Mouse (Mus musculus) thymus, postnatal 14 days (tissue): ENCODE results near the gene Fos.

Source experiments
- DNase-seq: peaks from one replicate; pipeline ENCODE4 v3.0.0; 2021

Gene Fos

DNA sequence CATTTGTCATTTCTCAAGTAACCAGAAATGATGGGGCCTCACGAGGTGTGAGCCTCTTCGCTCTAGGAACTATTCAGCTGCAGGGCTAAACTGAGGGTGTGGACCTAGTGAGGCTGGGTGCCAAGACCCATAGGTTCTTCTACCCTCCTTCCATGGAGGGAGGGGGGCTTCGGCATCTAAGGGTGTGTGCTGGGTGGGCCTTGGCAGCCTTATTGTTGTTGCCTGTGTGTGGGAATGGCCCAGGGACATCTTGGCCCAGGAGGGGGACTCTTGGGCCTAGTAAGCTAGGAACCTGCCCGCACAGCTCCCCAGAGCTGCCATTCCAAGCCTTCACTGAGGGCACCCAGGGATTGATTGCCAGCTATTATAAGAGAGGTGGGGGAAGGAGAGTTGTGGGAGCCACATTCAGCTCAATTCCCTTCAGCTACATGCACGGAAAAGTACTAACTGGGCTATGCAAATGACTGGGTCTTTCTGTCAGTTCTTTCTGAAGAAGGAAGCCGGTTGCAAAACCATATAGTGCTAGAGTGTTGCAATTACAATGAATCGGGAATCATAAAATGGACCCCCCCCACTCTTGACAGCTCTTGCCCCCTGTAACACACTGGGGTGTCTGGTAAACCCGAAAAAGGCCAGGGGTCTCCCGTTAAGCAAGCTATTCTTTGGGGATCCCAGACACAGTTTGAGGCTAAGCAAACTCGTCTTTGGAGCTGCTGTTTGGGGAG lies 16.6 kb downstream of the Fos start:
- no peak for DNase-seq

DNA sequence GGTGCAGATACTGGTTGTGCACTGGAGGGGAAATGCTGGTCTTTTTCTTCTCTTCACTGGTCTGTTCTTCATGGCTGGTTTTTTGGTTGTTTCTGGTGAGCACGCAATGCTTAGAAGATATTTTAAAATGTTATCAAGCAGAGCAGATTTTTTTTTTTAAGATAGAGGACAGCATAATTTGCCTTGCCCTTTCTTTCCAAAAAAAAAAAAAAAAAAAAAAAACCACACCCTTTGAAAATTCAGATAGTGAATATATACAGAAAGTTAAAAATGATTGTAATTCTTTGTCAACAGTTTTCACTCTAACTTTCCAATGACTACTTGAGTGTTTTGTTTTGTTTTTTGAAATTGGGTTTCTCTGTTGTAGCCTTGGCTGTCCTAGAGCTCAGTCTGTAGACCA lies 17.3 kb downstream of the Fos start:
- DNase-seq, result no peak

DNA sequence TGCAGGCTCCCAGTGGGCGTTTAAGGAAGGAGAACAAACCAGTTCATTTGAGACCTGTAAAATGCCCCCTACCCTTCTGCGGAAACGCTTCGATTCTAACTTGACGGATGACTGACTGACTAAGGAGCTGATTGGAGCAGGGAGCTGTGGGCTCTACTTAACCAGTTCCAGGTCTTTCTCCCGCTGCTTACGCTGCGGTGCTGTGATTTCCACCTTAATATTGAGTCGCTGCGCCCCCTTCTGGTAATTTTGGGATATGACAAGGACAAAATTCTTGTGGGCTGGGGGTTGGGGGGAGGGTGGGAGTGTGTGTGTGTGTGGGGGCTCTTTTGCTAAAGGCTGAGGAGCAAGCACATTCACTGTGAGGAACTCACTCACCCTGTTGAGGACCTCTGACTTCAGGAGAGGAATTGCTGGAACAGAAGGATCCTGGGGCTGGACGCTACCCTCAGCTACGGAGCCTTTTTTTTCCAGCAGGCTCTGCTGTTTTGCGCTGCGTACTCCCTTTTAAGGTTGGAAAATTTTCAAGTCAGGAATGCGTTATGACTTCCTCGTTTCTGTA lies 18.5 kb downstream of the Fos start:
- peak; percentile 65 for DNase-seq

- no peak for DNase-seq
These were observed 22.6 kb downstream of the Fos start for GRCm38 (mm10) chr12:85496336-85496735.

DNA sequence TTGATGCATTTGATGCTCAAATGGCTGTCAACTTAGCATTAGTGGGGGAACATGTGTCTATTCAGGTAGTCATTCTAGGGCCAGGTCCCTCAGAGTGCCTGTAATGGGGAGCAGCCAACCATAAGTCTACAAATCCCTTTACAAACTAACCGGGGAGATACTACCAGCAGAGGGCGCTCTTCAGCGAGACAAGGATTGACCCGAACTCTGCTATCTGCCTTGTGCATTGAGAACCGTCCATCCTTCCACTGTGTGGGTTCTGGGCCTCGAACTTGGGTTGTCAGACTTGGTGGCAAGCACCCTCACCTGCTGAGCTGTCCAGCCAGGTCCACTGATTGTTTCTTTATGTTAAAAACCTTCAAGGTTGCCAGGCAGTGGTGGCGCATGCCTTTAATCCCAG lies 23.1 kb downstream of the Fos start:
- peak; percentile 85 for DNase-seq

DNA sequence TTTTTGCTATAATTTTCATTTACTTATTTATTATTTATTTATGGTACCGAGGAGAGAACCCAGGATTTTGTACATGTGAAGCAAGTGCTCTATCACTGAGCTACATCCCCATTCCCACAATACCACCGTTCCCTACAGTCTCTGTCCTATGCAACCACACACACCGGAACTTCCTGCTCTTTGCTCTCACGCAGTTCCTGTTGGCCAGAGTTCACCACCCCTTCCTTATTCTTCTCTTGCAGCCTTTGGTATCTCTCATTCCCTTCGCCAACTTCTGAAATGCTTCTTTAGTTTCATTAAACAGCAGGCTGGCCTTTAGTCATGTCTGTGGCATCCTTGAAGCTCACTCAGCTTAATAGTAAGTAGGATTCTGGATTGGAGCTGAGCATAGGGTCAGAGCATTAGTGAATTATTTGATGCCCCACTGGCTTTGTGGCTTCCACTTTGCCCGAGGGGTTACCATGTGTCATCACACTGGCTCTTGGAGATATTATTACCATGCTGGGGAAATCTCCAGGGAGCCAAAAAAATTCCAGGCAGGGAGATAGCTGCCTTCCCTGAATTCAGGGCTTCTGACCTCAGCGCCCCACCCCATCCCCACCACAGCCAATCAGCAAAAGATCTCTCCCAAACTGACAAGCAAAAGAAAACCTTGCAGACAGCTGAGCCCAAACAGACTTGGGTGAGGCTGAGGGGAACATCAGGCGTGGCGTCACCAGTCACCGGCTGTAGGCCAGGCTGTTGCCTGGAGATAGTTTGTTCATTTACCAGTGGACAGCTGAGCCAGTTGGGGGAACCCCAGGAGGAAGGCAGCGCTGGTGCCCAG lies 23.8 kb downstream of the Fos start:
- DNase-seq, result no peak

GRCm38 (mm10) chr12:85499001-85499400 lies 25.3 kb downstream of the Fos start:
- DNase-seq, result peak; percentile 39

- no peak for DNase-seq
These were observed 29.0 kb downstream of the Fos start for GRCm38 (mm10) chr12:85502682-85503081.

DNA sequence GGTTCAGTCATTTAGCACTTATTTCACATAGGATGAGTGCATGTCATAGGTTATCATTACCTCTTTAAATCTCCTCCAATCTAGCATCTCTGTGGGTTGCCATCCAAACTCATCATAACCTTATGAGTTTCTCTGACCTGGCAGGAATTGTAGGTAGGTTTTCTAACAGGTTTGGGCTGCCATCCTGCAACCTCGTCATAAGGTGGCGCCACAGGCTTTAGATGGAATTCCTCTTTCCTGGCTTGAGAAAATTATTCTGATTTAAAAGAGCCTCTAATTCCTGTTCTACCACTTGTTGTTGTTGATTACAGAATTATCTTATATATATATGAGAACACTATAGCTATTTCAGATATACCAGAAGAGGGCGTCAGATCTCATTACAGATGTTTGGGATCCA lies 34.5 kb downstream of the Fos start:
- DNase-seq, result peak; percentile 52

DNA sequence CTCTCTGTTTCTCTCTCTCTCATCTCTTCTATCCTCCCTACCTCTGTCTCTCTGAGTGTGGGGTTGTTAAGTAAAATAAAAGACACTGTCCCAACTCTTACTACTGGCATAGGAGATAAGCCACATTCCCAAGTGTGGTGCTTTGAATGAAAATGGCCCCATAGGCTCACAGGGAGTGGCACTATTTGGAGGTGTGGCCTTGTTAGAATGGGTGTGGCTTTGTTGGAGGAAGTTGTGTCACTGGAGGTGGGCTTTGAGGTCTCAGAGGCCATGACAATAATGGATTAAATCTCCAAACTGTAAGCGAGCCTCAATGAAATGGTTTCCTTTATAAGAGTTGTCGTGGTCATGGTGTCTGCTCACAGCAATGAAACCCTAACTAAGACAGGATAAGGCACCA lies 36.3 kb downstream of the Fos start:
- DNase-seq, result no peak

GRCm38 (mm10) chr12:85513789-85514447 lies 40.2 kb downstream of the Fos start:
- no peak for DNase-seq

- DNase-seq, result no peak
These were observed 41.3 kb downstream of the Fos start for GRCm38 (mm10) chr12:85514958-85515357.

DNA sequence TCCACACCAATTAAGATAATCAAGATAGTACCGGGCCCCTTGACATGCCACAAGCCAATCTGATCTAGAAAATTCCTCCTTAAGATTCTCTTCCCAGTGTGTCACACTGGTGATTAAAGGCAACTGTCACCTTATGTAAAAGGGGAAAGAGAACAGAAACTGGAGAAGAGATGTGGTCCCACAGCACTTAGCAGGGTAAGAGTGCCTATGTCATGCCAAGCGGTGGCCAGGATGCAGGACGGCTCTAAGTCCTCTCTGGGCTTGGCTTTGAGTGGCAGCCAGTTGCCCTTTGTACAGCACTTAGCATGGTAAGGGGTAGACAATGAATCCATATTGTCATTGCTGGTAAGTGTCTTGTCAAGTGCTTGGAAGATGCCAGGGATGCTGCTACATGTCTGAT lies 42.2 kb downstream of the Fos start:
- DNase-seq, result no peak

- no peak for DNase-seq
These were observed 43.6 kb downstream of the Fos start for GRCm38 (mm10) chr12:85517339-85517738.

DNA sequence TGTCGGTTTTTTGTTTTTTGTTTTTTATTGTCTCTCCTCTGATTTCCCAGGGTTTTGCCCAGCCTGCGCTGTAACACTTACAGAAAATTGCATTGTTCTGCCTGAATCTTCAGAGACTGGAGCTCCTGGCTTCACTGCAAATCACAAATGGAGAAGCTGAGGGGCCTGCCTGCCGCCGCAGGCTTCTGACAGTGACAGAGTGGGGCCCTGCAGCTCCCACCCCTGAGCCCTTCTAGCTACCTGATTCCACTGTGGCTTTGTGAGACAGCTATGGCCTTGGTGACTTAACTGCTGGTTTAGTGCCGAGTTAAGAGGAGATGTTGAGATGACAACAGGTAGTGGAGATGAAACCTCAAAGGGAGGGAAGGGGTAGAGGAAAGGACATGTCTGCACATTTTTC lies 44.3 kb downstream of the Fos start:
- DNase-seq, result no peak

- no peak for DNase-seq
These were observed 45.9 kb downstream of the Fos start for GRCm38 (mm10) chr12:85519553-85519952.

- DNase-seq, result no peak
These were observed 47.4 kb downstream of the Fos start for GRCm38 (mm10) chr12:85521101-85521500.

DNA sequence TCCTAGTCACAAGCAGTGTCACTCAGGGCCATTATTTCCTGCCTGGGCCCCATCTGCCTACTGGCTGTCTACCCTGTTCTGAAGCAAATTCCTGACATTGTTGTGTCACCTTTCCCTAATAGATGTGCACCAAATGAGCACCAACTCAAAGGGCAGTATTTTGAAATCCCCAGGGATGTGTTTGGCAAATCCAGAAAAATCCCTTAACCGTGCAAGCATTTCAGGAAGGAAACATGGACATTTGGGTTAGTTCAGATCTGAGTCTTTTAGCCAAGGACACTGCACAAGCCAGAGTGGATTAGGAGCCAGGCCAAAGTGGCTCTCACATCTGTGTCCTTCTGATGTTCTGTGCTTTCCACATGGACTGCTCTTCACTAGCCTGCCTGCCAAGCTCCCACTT lies 48.0 kb downstream of the Fos start:
- no peak for DNase-seq

GRCm38 (mm10) chr12:85522631-85523388 lies 49.1 kb downstream of the Fos start:
- no peak for DNase-seq

GRCm38 (mm10) chr12:85523421-85524192 lies 49.9 kb downstream of the Fos start:
- no peak for DNase-seq

DNA sequence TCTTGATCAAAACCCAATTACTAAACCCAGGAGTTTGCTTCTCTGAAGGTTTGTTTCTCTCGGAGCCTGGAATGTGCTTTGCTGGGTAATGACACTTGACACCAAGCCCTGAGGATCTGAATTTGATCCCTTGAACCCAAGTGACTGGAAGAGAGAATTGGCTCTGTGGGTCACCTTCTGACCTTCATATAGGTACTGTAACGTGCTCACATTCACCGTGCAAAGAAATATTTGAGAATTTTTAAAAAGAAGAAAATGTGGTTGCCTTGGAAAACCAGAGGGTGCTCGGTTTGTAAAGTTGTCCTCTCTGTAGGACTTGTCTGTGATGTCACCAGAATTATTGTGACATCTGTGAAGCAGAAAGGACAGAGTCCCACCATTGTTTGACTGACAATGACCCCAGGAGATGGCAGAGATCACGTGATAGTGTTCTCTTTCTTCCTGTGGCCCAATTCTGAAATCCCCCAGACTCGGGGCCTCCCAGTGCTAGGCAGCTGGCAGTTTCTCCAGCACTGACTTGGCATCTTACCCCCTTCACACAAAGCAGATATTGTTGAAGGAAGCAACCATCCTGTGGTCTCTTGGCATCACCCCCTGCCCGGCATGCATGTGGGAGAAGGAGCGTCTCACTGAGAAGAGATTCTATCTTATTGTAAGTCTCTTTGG lies 50.6 kb downstream of the Fos start:
- no peak for DNase-seq
